Mouse (Mus musculus) liver, embryonic 11.5 days (tissue): ENCODE measurements around the gene Myod1. TPM values are rescaled to one million over a fixed set of nuclear protein-coding genes. Genes with fewer than 3 reads are reported as not detected.
A peak's percentile ranks its signal among the peaks of the same experiment; 100 is the strongest.

Experiments used
- ATAC-seq: fragments of 200-750 bp; cut with Nextera tagmentation; replicated peaks from 2 replicates; pipeline ENCODE4 v1.8.0; 2017; ENCODE audit warnings: moderate number of reproducible peaks, mild to moderate bottlenecking, moderate TSS enrichment, moderate library complexity; ENCODE audit not compliant: low FRiP score
- DNase-seq: peaks from one replicate; pipeline ENCODE4 v3.0.0-alpha.2; 2017; ENCODE audit warnings: low spot score
- H3K27ac ChIP-seq: fragments of 300-500 bp; sonication (generic); 2 replicates; pipeline ENCODE4 v1.5.1; 2014; ENCODE audit warnings: mild to moderate bottlenecking, low read depth, low read length, control low read depth
- H3K27me3 ChIP-seq: fragments of 300-500 bp; sonication (generic); replicated peaks from 2 replicates; pipeline ENCODE4 v1.6.1; 2014; ENCODE audit warnings: low read length, mixed read lengths; ENCODE audit not compliant: control insufficient read depth, insufficient read depth
- H3K36me3 ChIP-seq: fragments of 300-500 bp; sonication (generic); 2 replicates; pipeline ENCODE4 v1.6.1; 2014; ENCODE audit warnings: mild to moderate bottlenecking, low read length, moderate library complexity, mixed read lengths; ENCODE audit not compliant: control insufficient read depth, insufficient read depth
- H3K4me1 ChIP-seq: fragments of 300-500 bp; sonication (generic); replicated peaks from 2 replicates; pipeline ENCODE4 v1.6.1; 2014; ENCODE audit warnings: low read length, mixed read lengths; ENCODE audit not compliant: control insufficient read depth, insufficient read depth
- H3K4me2 ChIP-seq: fragments of 300-500 bp; sonication (generic); 2 replicates; pipeline ENCODE4 v1.6.1; 2014; ENCODE audit warnings: mild to moderate bottlenecking, control low read depth, moderate library complexity
- H3K4me3 ChIP-seq: fragments of 300-500 bp; sonication (generic); 2 replicates; pipeline ENCODE4 v1.5.1; 2014; ENCODE audit warnings: low read depth, low read length, control low read depth
- H3K9ac ChIP-seq: fragments of 300-500 bp; sonication (generic); 2 replicates; pipeline ENCODE4 v1.6.1; 2014; ENCODE audit warnings: low read depth, low read length, control low read depth
- H3K9me3 ChIP-seq: fragments of 300-500 bp; sonication (generic); 2 replicates; pipeline ENCODE4 v1.6.1; 2016; ENCODE audit warnings: low read length, inconsistent platforms, mixed read lengths; ENCODE audit not compliant: control insufficient read depth
- WGBS: fragments of 180-500 bp; shearing (Covaris S2); extraction: QIAGEN DNeasy Blood & Tissue Kit; methylation state at CpG from one replicate; pipeline ENCODE4 v1.1.7; 2014; 5-methylcytosine and 5-hydroxymethylcytosine counted together
- polyA plus RNA-seq: library from polyadenylated mRNA; unstranded; fragments of >200 nt; fragmentation: Nextera tagmentation; extraction: Ambion mirVana; gene quantifications from 2 replicates; pipeline ENCODE4 v1.2.1, GENCODE M21; 2014

Gene Myod1
- polyA plus RNA-seq, 1 experiment from 2014 or later, result 2.3 TPM

DNA sequence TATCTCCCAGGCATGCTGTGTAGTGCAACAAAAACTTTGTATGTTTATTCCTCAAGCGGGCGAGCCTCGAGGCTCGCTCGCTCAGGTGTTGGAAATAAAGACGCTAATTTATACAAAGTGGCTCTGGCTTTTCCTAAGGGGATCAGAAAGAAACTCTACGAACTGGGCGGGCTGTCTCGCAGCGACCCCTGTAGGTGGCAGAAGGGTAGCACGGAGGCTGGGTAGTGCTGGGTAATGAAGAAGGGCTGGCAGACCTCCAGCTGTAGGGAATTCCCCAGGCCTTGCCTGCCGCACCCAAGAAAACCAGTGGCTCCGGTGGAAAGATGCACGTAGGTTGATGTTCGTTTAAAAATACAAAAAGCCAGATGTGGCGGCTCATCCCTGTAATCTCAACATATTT, 2.7 kb downstream of the Myod1 start:
- no peaks in the 10 kb centered on the region for H3K4me1 ChIP-seq
- no peaks in the 10 kb centered on the region for H3K9me3 ChIP-seq
- no peak overlapping the region for H3K9ac ChIP-seq
- 9% methylated on average over 16 of the region's 16 CpGs for WGBS
- peak; percentile 45 for DNase-seq
- peaks cover 58% of the 10 kb centered on the region for H3K27me3 ChIP-seq
- H3K36me3 ChIP-seq, result no peaks in the 10 kb centered on the region
- no peak overlapping the region for H3K4me3 ChIP-seq
- no peak for ATAC-seq
- no peak overlapping the region for H3K4me2 ChIP-seq
- H3K27ac ChIP-seq, result no peak overlapping the region

DNA sequence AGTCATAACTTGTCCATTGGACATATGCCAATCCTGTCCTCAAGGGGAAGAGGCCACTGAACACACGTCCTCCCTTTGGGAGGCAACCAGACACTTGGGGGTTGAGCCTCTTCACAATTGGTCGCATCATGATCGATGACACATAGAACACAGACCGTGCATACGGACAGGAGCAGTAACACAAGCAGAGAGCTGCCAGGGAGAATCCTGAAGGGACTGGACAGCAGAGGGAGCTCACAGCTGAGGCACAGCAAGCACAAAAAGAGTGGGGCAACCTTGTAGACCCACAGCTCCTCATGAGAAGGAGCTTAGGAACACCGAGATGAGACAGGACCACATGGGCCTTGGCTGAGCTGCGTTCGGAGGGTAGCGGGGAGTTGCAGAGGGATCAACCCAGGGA, 4.4 kb downstream of the Myod1 start:
- Histone ChIP-seq H3K4me3 (no peak overlapping the region), H3K4me1 (no peaks in the 10 kb centered on the region), H3K27me3 (peaks cover 44% of the 10 kb centered on the region), H3K36me3 (no peaks in the 10 kb centered on the region), H3K27ac (no peak overlapping the region), H3K9ac (no peak overlapping the region), H3K4me2 (no peak overlapping the region), H3K9me3 (no peaks in the 10 kb centered on the region)
- no peak for ATAC-seq
- DNase-seq, result no peak
- WGBS, result 66% methylated on average over 9 of the region's 9 CpGs

DNA sequence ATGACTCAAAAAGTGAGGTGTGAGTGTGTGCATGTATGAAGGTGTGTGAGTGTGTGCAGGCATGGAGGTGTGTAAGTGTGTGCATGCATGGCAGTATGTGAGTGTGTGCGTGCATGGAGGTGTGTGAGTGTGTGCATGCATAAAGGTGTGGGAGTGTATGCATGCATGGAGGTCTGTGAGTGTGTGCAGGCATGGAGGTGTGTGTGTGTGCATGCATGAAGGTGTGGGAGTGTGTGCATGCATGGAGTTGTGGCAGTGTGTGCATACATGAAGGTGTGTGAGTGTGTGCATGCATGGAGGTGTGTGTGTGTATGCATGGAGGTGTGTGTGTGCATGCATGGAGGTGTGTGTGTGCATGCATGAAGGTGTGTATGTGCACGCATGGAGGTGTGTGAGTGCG, 11.2 kb downstream of the Myod1 start:
- Histone ChIP-seq H3K4me1 (no peaks in the 10 kb centered on the region), H3K27ac (no peak overlapping the region), H3K4me3 (no peak overlapping the region), H3K27me3 (0 out of 2 replicates have a peak, but pooled peaks cover 5% of the 10 kb centered on the region), H3K9ac (no peak overlapping the region), H3K9me3 (no peaks in the 10 kb centered on the region), H3K4me2 (no peak overlapping the region), H3K36me3 (no peaks in the 10 kb centered on the region)
- DNase-seq (no peak), ATAC-seq (no peak)
- 83% methylated on average over 3 of the region's 3 CpGs for WGBS

DNA sequence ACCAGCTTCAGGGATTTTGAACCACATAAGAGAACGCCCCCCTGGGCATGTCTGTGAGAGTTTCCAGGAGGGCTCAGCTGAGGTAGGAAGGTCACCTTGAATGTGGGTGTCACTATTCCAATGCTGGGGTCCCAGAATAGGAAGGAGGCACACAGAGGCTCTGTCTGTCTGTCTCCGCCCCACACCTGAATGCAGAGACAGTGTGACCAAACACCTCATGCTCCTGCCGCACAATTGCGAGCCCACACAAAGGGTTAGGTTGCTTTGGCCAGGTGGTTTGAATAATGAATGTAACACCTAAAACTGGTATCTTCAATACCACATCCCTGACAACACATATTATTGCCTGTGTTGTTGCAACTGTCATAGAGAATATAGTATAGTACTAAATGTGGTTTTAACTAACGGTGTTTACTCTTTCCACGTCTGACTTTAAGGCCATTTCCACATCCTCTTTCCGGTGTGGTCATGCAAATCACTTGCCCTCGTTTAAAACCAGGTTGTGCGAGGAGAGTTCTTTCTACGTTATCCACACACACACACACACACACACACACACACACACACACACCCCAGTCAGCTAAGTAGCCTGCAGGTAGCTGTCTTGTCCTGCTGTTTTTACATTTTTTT, 13.3 kb downstream of the Myod1 start:
- Histone ChIP-seq H3K36me3 (no peaks in the 10 kb centered on the region), H3K27ac (no peak overlapping the region), H3K9ac (no peak overlapping the region), H3K4me2 (no peak overlapping the region), H3K4me1 (no peaks in the 10 kb centered on the region), H3K4me3 (no peak overlapping the region), H3K27me3 (peaks cover 17% of the 10 kb centered on the region), H3K9me3 (no peaks in the 10 kb centered on the region)
- DNase-seq, result no peak
- WGBS, result 67% methylated on average over 10 of the region's 10 CpGs
- no peak for ATAC-seq

DNA sequence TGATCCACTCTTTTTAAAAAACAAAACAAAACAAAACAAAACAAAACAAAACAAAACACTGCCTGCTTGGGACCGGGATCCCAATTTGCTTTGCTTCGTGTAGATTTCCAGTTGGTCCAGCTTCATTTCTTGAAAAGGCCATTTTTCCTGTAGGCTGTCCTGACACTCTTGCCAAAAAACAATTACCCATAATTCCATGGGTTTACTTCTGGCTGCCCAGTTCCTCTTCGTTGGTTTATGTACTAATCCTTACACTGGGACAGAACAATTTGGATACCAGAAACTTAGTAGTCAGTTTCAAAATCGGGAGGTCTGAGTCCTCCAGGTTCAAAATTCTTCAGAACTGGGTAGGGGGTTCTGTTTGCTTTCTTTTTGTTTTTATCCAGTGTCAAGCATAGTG, 14.0 kb downstream of the Myod1 start:
- H3K36me3 ChIP-seq, result no peaks in the 10 kb centered on the region
- 63% methylated on average over 4 of the region's 4 CpGs for WGBS
- H3K9ac ChIP-seq, result no peak overlapping the region
- H3K4me1 ChIP-seq, result no peaks in the 10 kb centered on the region
- no peak overlapping the region for H3K27ac ChIP-seq
- H3K9me3 ChIP-seq, result no peaks in the 10 kb centered on the region
- no peak overlapping the region for H3K4me3 ChIP-seq
- DNase-seq (no peak), ATAC-seq (no peak)
- H3K27me3 ChIP-seq, result peaks cover 24% of the 10 kb centered on the region
- no peak overlapping the region for H3K4me2 ChIP-seq

DNA sequence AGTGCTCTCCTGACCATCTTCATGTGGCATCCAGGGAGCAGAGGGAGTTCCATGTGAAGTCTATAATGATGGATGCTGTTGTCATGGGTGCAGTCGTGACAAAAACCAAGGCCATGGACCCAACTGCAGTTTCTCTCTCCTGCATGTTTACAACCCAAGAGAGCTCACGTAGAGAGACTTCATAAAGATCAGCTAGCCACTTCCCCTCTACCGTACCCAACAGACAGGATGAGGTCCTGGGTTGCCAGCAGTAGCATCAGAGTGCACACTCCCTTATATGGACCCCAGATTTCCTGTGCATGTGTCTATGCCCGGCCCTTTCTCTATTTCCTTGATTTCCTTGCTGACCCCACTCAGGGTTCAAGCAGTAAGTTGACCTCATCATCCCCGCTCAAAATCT, 15.4 kb downstream of the Myod1 start:
- no peaks in the 10 kb centered on the region for H3K9me3 ChIP-seq
- H3K4me2 ChIP-seq, result no peak overlapping the region
- H3K4me3 ChIP-seq, result no peak overlapping the region
- DNase-seq (no peak), ATAC-seq (no peak)
- 34% methylated on average over 5 of the region's 5 CpGs for WGBS
- H3K9ac ChIP-seq, result no peak overlapping the region
- no peaks in the 10 kb centered on the region for H3K36me3 ChIP-seq
- H3K27me3 ChIP-seq, result peaks cover 34% of the 10 kb centered on the region
- H3K27ac ChIP-seq, result no peak overlapping the region
- 0 out of 2 replicates have a peak, but pooled peaks cover 6% of the 10 kb centered on the region for H3K4me1 ChIP-seq

DNA sequence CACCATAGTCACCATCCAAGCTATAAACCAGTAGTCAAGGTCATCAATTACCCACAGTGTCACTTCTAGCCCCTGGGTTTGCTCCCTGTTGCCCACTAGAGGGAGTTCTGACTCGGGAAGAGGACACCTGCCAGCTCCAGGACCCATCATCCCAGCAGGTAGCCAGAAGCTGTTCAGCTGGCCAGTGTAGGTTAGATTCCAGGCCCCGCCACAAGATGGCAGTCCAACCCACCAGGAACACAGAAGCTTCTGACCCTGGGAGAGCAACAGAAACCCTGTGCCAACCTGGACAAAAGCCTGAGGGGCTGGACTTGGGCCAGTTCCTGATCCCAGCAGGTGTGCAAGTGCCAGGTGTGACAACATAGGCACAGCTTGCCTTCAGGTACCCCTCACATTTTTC, 16.8 kb downstream of the Myod1 start:
- no peaks in the 10 kb centered on the region for H3K36me3 ChIP-seq
- H3K27ac ChIP-seq, result no peak overlapping the region
- no peak overlapping the region for H3K9ac ChIP-seq
- H3K9me3 ChIP-seq, result no peaks in the 10 kb centered on the region
- peak; percentile 62 for DNase-seq
- no peak for ATAC-seq
- H3K4me1 ChIP-seq, result 0 out of 2 replicates have a peak, but pooled peaks cover 6% of the 10 kb centered on the region
- H3K4me3 ChIP-seq, result no peak overlapping the region
- WGBS, result 0% methylated on average over 2 of the region's 2 CpGs
- H3K27me3 ChIP-seq, result peaks cover 48% of the 10 kb centered on the region
- no peak overlapping the region for H3K4me2 ChIP-seq

DNA sequence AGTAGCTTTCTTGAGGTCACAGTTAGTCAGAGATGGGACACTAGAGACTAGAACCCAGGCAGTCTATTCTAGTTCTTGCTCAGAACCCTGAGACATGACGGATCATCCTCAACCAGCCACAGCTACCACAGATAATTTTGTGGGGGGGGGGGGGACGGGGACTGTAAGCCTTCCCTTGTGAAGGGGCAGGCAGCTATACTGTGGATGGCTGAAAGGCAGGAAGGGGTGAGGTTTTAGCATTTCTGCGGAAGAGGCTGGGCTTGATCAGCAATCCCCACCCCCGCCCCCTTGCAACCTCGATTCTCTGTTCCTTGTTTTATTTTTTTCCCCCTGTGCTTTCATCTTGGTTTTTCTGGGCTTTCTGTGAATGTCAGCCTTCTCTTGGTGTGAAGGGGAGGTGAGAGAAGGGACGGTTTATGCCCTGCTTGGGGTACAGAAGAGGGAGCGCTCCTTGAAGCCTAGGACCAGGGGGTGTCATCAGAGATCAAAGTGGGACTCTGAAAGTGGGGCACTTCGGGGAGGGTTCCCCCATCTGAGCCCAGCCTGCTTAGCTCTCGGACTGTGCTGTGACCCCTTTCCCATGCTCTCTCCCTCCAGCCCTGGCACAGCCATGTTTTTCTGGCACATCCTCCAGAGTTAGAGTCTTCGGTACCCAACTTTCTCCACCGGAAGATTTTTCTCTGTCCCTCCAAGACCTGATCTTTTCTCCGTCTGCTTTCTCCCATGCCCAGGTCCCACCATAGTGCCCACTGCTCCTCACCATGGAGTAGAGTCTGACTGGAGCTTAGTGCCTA, 17.6 kb downstream of the Myod1 start:
- no peak for DNase-seq
- Histone ChIP-seq H3K9me3 (no peaks in the 10 kb centered on the region), H3K4me2 (no peak overlapping the region), H3K4me3 (no peak overlapping the region), H3K36me3 (no peaks in the 10 kb centered on the region), H3K4me1 (0 out of 2 replicates have a peak, but pooled peaks cover 6% of the 10 kb centered on the region), H3K27me3 (peaks cover 56% of the 10 kb centered on the region), H3K27ac (no peak overlapping the region), H3K9ac (no peak overlapping the region)
- no peak for ATAC-seq
- 29% methylated on average over 11 of the region's 12 CpGs for WGBS

DNA sequence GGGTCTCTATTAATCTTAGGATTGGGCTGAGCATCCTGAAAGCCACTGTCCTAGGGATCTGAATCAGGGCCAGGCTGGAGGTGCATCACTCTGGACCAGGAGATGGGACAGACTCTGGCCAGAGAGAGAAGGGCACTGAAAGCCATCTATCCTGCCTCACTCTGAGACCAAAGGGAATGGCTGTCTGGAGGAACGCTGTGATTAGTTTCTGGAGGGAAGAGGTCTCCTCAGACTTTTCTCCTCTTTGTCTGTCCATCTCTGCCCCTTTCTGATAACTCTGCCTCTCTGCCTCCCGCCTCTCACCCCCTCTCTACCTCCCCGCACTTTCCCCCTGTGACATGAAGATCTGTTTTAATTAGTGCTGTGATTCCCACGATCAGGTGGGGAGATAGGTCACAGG, 18.7 kb downstream of the Myod1 start:
- DNase-seq (no peak), ATAC-seq (no peak)
- Histone ChIP-seq H3K4me3 (no peak overlapping the region), H3K4me1 (0 out of 2 replicates have a peak, but pooled peaks cover 6% of the 10 kb centered on the region), H3K9ac (no peak overlapping the region), H3K27ac (no peak overlapping the region), H3K36me3 (no peaks in the 10 kb centered on the region), H3K4me2 (no peak overlapping the region), H3K9me3 (no peaks in the 10 kb centered on the region), H3K27me3 (peaks cover 65% of the 10 kb centered on the region)
- WGBS, result 50% methylated on average over 4 of the region's 4 CpGs
